ENCODE assay signal across 8 mouse cellular contexts in genomic region chr2:32962875-32963220, GRCm38 (mm10). TPM values are rescaled to one million over a fixed set of nuclear protein-coding genes. Genes with fewer than 3 reads are reported as not detected.
DNase-seq lines count a peak whose midpoint lies in the region; ATAC-seq lines count a peak whose summit lies in the region.

No protein-coding gene starts in this region.

- H3K9ac ChIP-seq in forebrain, embryonic 12.5 days = peak overlapping the region; percentile 93
- peak overlapping the region; percentile 75 for H3K9ac ChIP-seq in liver, embryonic 15.5 days

- no peaks in the 10 kb centered on the region for H3K27me3 ChIP-seq in forebrain, embryonic 12.5 days
- H3K27me3 ChIP-seq in liver, embryonic 15.5 days = no peaks in the 10 kb centered on the region

- 5% methylated on average over 9 of the region's 9 CpGs for WGBS in forebrain, embryonic 12.5 days
- WGBS in liver, embryonic 15.5 days (ENCODE audit: insufficient replicate concordance) = 3% methylated on average over 9 of the region's 9 CpGs

- H3K27ac ChIP-seq in forebrain, embryonic 12.5 days = peak overlapping the region; percentile 79; the same call in 1 of the 2 replicates
- H3K27ac ChIP-seq in liver, embryonic 15.5 days (replicated peaks) = peak overlapping the region; percentile 84

- no peak for ATAC-seq in forebrain, embryonic 12.5 days (ENCODE audit: low FRiP score)
- ATAC-seq in liver, embryonic 15.5 days (ENCODE audit: insufficient read depth) = no peak

- H3K9me3 ChIP-seq in forebrain, embryonic 12.5 days = no peaks in the 10 kb centered on the region
- H3K9me3 ChIP-seq in liver, embryonic 15.5 days (replicated peaks) = no peaks in the 10 kb centered on the region

- H3K4me2 ChIP-seq in forebrain, embryonic 12.5 days = peak overlapping the region; percentile 92
- H3K4me2 ChIP-seq in liver, embryonic 15.5 days = peak overlapping the region; percentile 97

- DNase-seq in spleen, postnatal 36 days (ENCODE audit: low spot score in 2 of 2) = peak; percentile 42 to 50
- no peak for DNase-seq in spleen, postnatal 14 days (ENCODE audit: low spot score in 2 of 2)
- peak; percentile 77 for DNase-seq in thymus, postnatal 25 days
- DNase-seq in adrenal gland, adult (ENCODE audit: inconsistent age in 2 of 2, low spot score in 1 of 2) = no peak
- no peak for DNase-seq in right cerebral cortex, postnatal 10 days (ENCODE audit: low spot score in 2 of 2)
- no peak for DNase-seq in frontal cortex, postnatal 36 days (ENCODE audit: low spot score in 2 of 2)

- H3K4me1 ChIP-seq in forebrain, embryonic 12.5 days = peaks cover 56% of the 10 kb centered on the region
- H3K4me1 ChIP-seq in liver, embryonic 15.5 days (replicated peaks) = peaks cover 73% of the 10 kb centered on the region

- peaks cover 26% of the 10 kb centered on the region for H3K36me3 ChIP-seq in forebrain, embryonic 12.5 days (replicated peaks)
- H3K36me3 ChIP-seq in liver, embryonic 15.5 days (replicated peaks) = peaks cover 26% of the 10 kb centered on the region

- H3K4me3 ChIP-seq in forebrain, embryonic 12.5 days (replicated peaks) = peak overlapping the region; percentile 64
- peak overlapping the region; percentile 71 for H3K4me3 ChIP-seq in liver, embryonic 15.5 days (replicated peaks)

RNA-seq across cellular contexts. Expression of gene Lrsam1, which starts 1.4 kb away (rescaled TPM):
- polyA plus RNA-seq in forebrain, embryonic 12.5 days (2016; fragmentation: Nextera tagmentation; extraction: Ambion mirVana) = 16.6 and 18.2 TPM in 2 replicates
- 2.0 and 2.5 TPM in 2 replicates for polyA plus RNA-seq in liver, embryonic 15.5 days (2015; fragmentation: Nextera tagmentation; extraction: Ambion mirVana)

RNA-seq across cellular contexts. Expression of gene Rpl12, which starts 1.5 kb away (rescaled TPM):
- polyA plus RNA-seq in forebrain, embryonic 12.5 days (2016; fragmentation: Nextera tagmentation; extraction: Ambion mirVana) = 115 and 128 TPM in 2 replicates
- polyA plus RNA-seq in liver, embryonic 15.5 days (2015; fragmentation: Nextera tagmentation; extraction: Ambion mirVana) = 79.8 and 80.2 TPM in 2 replicates

RNA-seq across cellular contexts. Expression of gene Slc2a8, which starts 19.0 kb away (rescaled TPM):
- 14.4 and 16.3 TPM in 2 replicates for polyA plus RNA-seq in forebrain, embryonic 12.5 days (2016; fragmentation: Nextera tagmentation; extraction: Ambion mirVana)
- 9.1 and 10.4 TPM in 2 replicates for polyA plus RNA-seq in liver, embryonic 15.5 days (2015; fragmentation: Nextera tagmentation; extraction: Ambion mirVana)

Comparison
In these comparisons a context has a peak if more than half of its experiments do, and no peak if none do; other contexts are left out.
1. DNase-seq: peak in spleen, postnatal 36 days (2 of 2) and thymus, postnatal 25 days (single experiment); none in spleen, postnatal 14 days (0 of 2), adrenal gland, adult (0 of 2), right cerebral cortex, postnatal 10 days (0 of 2) and frontal cortex, postnatal 36 days (0 of 2).